Mouse (Mus musculus): ENCODE measurements at regions not wholly inside any gene's neighbourhood (a gene's known extent, or its start where the extent isn't known, plus 50 kb on each side); places are given as distances from the start of the nearest gene placed in this dataset.
A peak's percentile ranks its signal among the peaks of the same experiment; 100 is the strongest.

DNA sequence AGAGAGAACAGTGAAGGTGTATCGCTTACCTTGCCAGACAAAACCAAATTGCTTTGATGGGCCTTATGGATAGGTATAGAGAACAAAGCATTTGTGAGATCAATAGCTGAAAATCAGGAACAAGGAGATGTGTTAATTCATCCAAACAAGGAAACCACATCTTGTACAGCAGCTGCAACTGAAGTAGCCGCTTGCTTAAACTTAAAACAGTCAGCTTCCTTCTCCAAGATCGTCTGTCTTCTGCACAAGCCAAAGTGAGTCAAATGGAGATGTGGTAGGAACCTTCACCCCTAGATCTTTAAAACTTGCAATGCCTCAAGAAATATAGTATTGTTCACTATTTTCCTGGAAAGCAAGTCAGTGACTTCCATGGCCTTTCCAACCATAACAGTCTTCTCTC, 95.6 kb upstream of the Pcgf5 start:
- 0 out of 2 replicates have a peak, but pooled peaks cover 2% of the 10 kb centered on the region for H3K9me3 ChIP-seq (ENCODE audit: control insufficient read depth, low read length)
- no peak overlapping the region for H3K4me3 ChIP-seq (ENCODE audit: control insufficient read depth in 1 of 2, insufficient read depth in 1 of 2, low read depth in 1 of 2, low read length in 2 of 2)
- H3K4me2 ChIP-seq (ENCODE audit: low read length) = no peak overlapping the region
- no peaks in the 10 kb centered on the region for H3K36me3 ChIP-seq (ENCODE audit: control insufficient read depth, insufficient read depth, low read length)
- no peaks in the 10 kb centered on the region for H3K27me3 ChIP-seq (ENCODE audit: control insufficient read depth, insufficient read depth, low read length)
- no peak overlapping the region for H3K9ac ChIP-seq (ENCODE audit: low read length)
- 95% methylated on average over 3 of the region's 3 CpGs for WGBS
- no peak for ATAC-seq (ENCODE audit: insufficient number of reproducible peaks, insufficient read depth, low FRiP score, low read depth)
- no peak overlapping the region for H3K27ac ChIP-seq (replicated peaks in 1 of 2; ENCODE audit: control insufficient read depth in 1 of 2, insufficient read depth in 1 of 2, low read depth in 2 of 2, low read length in 2 of 2)
- H3K4me1 ChIP-seq (ENCODE audit: control insufficient read depth in 2 of 2, insufficient read depth in 2 of 2, low read length in 2 of 2) = peaks cover 6 to 13% of the 10 kb centered on the region in 2 experiments

DNA sequence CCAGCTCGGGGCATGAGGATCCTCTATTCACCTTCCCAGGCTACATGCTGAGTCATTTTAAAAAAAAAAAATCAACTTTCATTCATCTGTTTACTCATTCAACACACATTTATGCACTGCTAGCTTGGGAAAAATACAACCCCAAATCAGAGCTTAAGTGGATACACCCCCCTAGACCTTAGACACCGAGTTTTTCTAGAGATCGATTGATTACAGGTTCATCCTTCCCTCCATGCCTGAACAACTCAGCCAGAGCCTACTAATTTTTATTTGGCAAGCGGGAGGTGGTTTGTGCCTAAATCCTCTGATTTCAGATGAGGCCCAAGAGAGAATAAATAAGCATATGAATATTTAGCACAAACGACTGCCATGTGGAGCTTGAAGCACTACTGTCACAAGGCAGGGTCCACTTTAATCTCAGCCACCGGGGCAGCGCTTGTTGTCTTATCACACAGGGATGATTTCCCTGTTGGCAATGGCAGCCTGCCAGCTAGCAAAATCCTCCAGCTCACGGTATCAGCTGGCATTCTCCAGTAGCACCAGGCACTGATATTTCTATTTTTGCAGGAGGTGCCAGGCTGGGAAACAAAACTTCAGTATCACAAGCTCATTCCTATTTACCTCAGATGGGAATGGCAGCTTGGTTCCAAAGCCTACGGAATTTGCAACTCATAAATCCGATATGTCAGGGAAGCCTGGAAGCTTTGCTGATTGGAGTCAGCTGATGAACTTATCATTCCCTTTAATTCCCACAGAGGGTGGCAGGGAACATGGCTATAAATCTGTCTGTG, 90.2 kb upstream of the Pcgf5 start:
- H3K4me3 ChIP-seq (ENCODE audit: control insufficient read depth in 1 of 2, insufficient read depth in 1 of 2, low read depth in 1 of 2, low read length in 2 of 2) = no peak overlapping the region
- no peaks in the 10 kb centered on the region for H3K36me3 ChIP-seq (ENCODE audit: control insufficient read depth, insufficient read depth, low read length)
- no peak overlapping the region for H3K9ac ChIP-seq (ENCODE audit: low read length)
- ATAC-seq (ENCODE audit: insufficient number of reproducible peaks, insufficient read depth, low FRiP score, low read depth) = peak; percentile 53; the same call in 1 of the 2 replicates
- H3K27ac ChIP-seq (replicated peaks in 1 of 2; ENCODE audit: control insufficient read depth in 1 of 2, insufficient read depth in 1 of 2, low read depth in 2 of 2, low read length in 2 of 2) = peak overlapping the region; percentile 83 to 86
- no peaks in the 10 kb centered on the region for H3K9me3 ChIP-seq (ENCODE audit: control insufficient read depth, low read length)
- peak overlapping the region; percentile 26; the same call in 1 of the 2 replicates for H3K4me2 ChIP-seq (ENCODE audit: low read length)
- H3K27me3 ChIP-seq (ENCODE audit: control insufficient read depth, insufficient read depth, low read length) = no peaks in the 10 kb centered on the region
- H3K4me1 ChIP-seq (ENCODE audit: control insufficient read depth in 2 of 2, insufficient read depth in 2 of 2, low read length in 2 of 2) = peaks cover 22 to 25% of the 10 kb centered on the region in 2 experiments
- WGBS = 21% methylated on average over 10 of the region's 10 CpGs

DNA sequence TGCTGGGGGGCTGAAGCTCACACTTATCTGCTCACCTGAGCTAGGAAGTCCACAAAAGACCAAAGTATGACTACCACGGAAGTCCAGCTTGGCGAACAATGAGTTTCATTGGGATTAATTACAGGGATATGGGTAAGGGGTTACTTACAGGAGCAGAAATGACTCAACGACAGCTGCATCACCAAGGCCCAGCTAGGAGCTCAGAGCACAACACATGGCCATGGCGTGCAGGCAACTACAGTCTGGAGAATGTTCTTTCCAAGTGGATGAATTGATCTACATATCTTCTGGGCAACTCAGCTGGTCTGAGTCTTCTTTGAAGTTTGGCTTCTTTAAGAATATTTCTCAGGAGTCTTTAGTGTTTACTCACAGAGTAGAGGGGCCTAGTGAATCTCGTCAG, 86.3 kb upstream of the Pcgf5 start:
- no peak for ATAC-seq (ENCODE audit: insufficient number of reproducible peaks, insufficient read depth, low FRiP score, low read depth)
- no peaks in the 10 kb centered on the region for H3K27me3 ChIP-seq (ENCODE audit: control insufficient read depth, insufficient read depth, low read length)
- H3K9me3 ChIP-seq (ENCODE audit: control insufficient read depth, low read length) = no peaks in the 10 kb centered on the region
- H3K27ac ChIP-seq (replicated peaks in 1 of 2; ENCODE audit: control insufficient read depth in 1 of 2, insufficient read depth in 1 of 2, low read depth in 2 of 2, low read length in 2 of 2) = no peak overlapping the region
- no peak overlapping the region for H3K4me2 ChIP-seq (ENCODE audit: low read length)
- H3K4me1 ChIP-seq (ENCODE audit: control insufficient read depth in 2 of 2, insufficient read depth in 2 of 2, low read length in 2 of 2) = peaks cover 35 to 47% of the 10 kb centered on the region in 2 experiments
- no peaks in the 10 kb centered on the region for H3K36me3 ChIP-seq (ENCODE audit: control insufficient read depth, insufficient read depth, low read length)
- H3K9ac ChIP-seq (ENCODE audit: low read length) = no peak overlapping the region
- 84% methylated on average over 5 of the region's 5 CpGs for WGBS
- H3K4me3 ChIP-seq (ENCODE audit: control insufficient read depth in 1 of 2, insufficient read depth in 1 of 2, low read depth in 1 of 2, low read length in 2 of 2) = no peak overlapping the region

DNA sequence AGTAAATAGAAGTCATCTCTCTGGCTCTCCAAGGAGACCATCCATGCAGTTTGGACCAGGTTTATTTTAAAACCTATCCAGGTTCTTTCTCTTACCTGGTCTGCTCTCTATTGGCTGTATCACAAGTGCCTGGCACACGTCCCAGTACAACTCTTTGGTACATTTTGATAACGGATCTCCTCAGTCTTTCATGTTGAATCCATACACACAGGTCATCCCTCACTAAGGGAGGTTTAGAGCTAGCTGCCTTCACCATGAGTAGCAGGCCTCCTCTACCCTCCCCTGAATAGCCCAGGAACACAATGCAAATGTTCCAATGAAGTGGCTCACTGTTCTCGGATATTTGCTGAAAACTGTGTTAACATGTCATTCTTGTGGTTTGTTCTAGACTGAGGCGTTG, 84.2 kb upstream of the Pcgf5 start:
- 43% methylated on average over 4 of the region's 4 CpGs for WGBS
- no peak for ATAC-seq (ENCODE audit: insufficient number of reproducible peaks, insufficient read depth, low FRiP score, low read depth)

DNA sequence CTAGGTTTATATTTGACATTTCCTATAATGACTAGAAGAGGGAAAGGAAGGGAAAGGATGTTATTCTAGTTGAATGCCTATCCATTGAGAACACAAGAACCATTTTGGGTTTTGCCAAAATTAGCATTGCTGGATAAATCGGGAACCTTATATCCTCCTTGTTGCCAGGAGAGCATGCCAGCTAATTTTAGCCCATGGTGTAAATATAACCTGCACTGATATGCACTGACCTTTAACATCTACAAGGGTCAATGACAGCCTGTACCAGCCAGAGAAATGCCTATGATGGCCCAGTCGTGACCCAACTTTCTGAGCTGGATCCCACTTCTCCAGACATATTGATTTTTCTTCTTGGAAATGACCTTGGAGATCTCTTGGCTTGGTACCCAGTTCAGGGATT, 83.7 kb upstream of the Pcgf5 start:
- Histone ChIP-seq H3K36me3 (ENCODE audit: control insufficient read depth, insufficient read depth, low read length) (no peaks in the 10 kb centered on the region), H3K9me3 (ENCODE audit: control insufficient read depth, low read length) (no peaks in the 10 kb centered on the region), H3K4me1 (ENCODE audit: control insufficient read depth in 2 of 2, insufficient read depth in 2 of 2, low read length in 2 of 2) (peaks cover 17 to 41% of the 10 kb centered on the region in 2 experiments), H3K27me3 (ENCODE audit: control insufficient read depth, insufficient read depth, low read length) (no peaks in the 10 kb centered on the region), H3K4me2 (ENCODE audit: low read length) (no peak overlapping the region), H3K9ac (ENCODE audit: low read length) (no peak overlapping the region), H3K27ac (replicated peaks in 1 of 2; ENCODE audit: control insufficient read depth in 1 of 2, insufficient read depth in 1 of 2, low read depth in 2 of 2, low read length in 2 of 2) (peak overlapping the region; percentile 84 to 85; a peak in 3 of 4 replicates), H3K4me3 (ENCODE audit: control insufficient read depth in 1 of 2, insufficient read depth in 1 of 2, low read depth in 1 of 2, low read length in 2 of 2) (no peak overlapping the region)
- WGBS = 37% methylated on average over 2 of the region's 2 CpGs
- peak; percentile 68; the same call in 1 of the 2 replicates for ATAC-seq (ENCODE audit: insufficient number of reproducible peaks, insufficient read depth, low FRiP score, low read depth)

More for the DNA sequence above, 84.2 kb upstream of the Pcgf5 start:
- Histone ChIP-seq H3K9me3 (ENCODE audit: control insufficient read depth, low read length) (no peaks in the 10 kb centered on the region), H3K4me1 (ENCODE audit: control insufficient read depth in 2 of 2, insufficient read depth in 2 of 2, low read length in 2 of 2) (peaks cover 18 to 40% of the 10 kb centered on the region in 2 experiments), H3K9ac (ENCODE audit: low read length) (no peak overlapping the region), H3K27me3 (ENCODE audit: control insufficient read depth, insufficient read depth, low read length) (no peaks in the 10 kb centered on the region), H3K4me2 (ENCODE audit: low read length) (no peak overlapping the region), H3K27ac (replicated peaks in 1 of 2; ENCODE audit: control insufficient read depth in 1 of 2, insufficient read depth in 1 of 2, low read depth in 2 of 2, low read length in 2 of 2) (peak overlapping the region; percentile 84 to 85), H3K4me3 (ENCODE audit: control insufficient read depth in 1 of 2, insufficient read depth in 1 of 2, low read depth in 1 of 2, low read length in 2 of 2) (no peak overlapping the region), H3K36me3 (ENCODE audit: control insufficient read depth, insufficient read depth, low read length) (no peaks in the 10 kb centered on the region)

DNA sequence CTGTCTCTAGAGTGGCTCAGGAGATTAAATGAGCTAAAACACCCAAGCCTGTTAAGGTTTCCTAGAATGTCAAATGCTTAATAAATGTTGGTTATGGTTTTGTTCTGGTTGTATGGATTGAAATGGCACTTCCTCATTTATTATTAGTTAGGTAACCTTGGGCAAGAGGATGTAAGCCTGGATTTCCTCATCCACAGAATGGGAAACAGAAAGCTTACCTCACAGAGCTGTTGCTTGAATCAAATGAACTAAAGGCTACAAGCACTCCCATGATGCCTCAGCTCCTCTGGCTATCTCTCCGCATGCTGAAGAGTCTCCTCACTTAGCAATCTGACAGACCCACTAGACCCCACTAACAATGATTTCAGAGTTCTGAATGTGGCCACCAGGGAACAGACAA, 82.8 kb upstream of the Pcgf5 start:
- H3K36me3 ChIP-seq (ENCODE audit: control insufficient read depth, insufficient read depth, low read length) = no peaks in the 10 kb centered on the region
- 70% methylated on average over 1 of the region's 1 CpGs for WGBS
- peaks cover 15 to 41% of the 10 kb centered on the region in 2 experiments for H3K4me1 ChIP-seq (ENCODE audit: control insufficient read depth in 2 of 2, insufficient read depth in 2 of 2, low read length in 2 of 2)
- no peaks in the 10 kb centered on the region for H3K9me3 ChIP-seq (ENCODE audit: control insufficient read depth, low read length)
- no peak overlapping the region for H3K9ac ChIP-seq (ENCODE audit: low read length)
- H3K4me2 ChIP-seq (ENCODE audit: low read length) = no peak overlapping the region
- H3K4me3 ChIP-seq (ENCODE audit: control insufficient read depth in 1 of 2, insufficient read depth in 1 of 2, low read depth in 1 of 2, low read length in 2 of 2) = no peak overlapping the region
- no peaks in the 10 kb centered on the region for H3K27me3 ChIP-seq (ENCODE audit: control insufficient read depth, insufficient read depth, low read length)
- no peak for ATAC-seq (ENCODE audit: insufficient number of reproducible peaks, insufficient read depth, low FRiP score, low read depth)
- H3K27ac ChIP-seq (replicated peaks in 1 of 2; ENCODE audit: control insufficient read depth in 1 of 2, insufficient read depth in 1 of 2, low read depth in 2 of 2, low read length in 2 of 2) = 0 out of 4 replicates have a peak overlapping the region, but pooled peaks of 1 of the 2 experiments have one; percentile 85

DNA sequence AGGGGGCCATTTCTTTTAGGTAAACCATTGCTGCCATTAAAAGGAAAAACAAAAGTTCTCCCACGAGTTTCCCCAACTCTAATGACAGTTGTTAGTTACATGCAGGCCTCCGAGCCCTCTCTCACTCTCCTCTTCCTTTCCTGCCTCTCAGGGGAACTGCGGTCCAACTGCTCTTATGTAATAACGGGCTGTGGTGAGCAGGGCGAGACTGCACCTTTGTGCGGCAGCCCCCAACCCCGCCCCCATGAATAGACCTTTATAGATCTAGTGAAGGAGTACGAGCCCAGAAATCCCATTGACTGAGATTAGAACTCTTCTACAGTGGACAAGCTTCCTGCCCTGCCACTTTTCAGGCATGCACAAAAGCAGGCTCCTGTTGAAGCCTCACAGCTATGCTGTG, 81.8 kb upstream of the Pcgf5 start:
- no peak overlapping the region for H3K4me2 ChIP-seq (ENCODE audit: low read length)
- no peaks in the 10 kb centered on the region for H3K9me3 ChIP-seq (ENCODE audit: control insufficient read depth, low read length)
- 39% methylated on average over 8 of the region's 8 CpGs for WGBS
- peaks cover 12 to 41% of the 10 kb centered on the region in 2 experiments for H3K4me1 ChIP-seq (ENCODE audit: control insufficient read depth in 2 of 2, insufficient read depth in 2 of 2, low read length in 2 of 2)
- no peaks in the 10 kb centered on the region for H3K27me3 ChIP-seq (ENCODE audit: control insufficient read depth, insufficient read depth, low read length)
- ATAC-seq (ENCODE audit: insufficient number of reproducible peaks, insufficient read depth, low FRiP score, low read depth) = no peak
- H3K36me3 ChIP-seq (ENCODE audit: control insufficient read depth, insufficient read depth, low read length) = no peaks in the 10 kb centered on the region
- no peak overlapping the region; the same call in 1 of the 2 replicates for H3K9ac ChIP-seq (ENCODE audit: low read length)
- H3K27ac ChIP-seq (replicated peaks in 1 of 2; ENCODE audit: control insufficient read depth in 1 of 2, insufficient read depth in 1 of 2, low read depth in 2 of 2, low read length in 2 of 2) = peak overlapping the region; percentile 53 to 66
- no peak overlapping the region for H3K4me3 ChIP-seq (ENCODE audit: control insufficient read depth in 1 of 2, insufficient read depth in 1 of 2, low read depth in 1 of 2, low read length in 2 of 2)

Measured in heart, embryonic 14.5 days (tissue).